Mouse (Mus musculus) left cerebral cortex, postnatal 4 days (tissue): ENCODE results near the gene Lrfn3. TPM values are rescaled to one million over a fixed set of nuclear protein-coding genes. Genes with fewer than 3 reads are reported as not detected.

Experiments
- DNase-seq: peaks from one replicate; pipeline ENCODE4 v3.0.0-alpha.2; 2022
- intact Hi-C: fragments of 180-260 bp; cut with DNase I; formaldehyde crosslinking; loops from one replicate; pipeline ENCODE4 v1.15.1; 2025
- total RNA-seq, 2 experiments: library from RNA; stranded (reverse); gene quantifications; 2 replicates each; pipeline ENCODE4 v1.2.3; 2021

The Lrfn3 gene
- total RNA-seq, 2 experiments from 2014 or later = 46.3 to 50.7 TPM

- intact Hi-C loops = no loop called here
- no peak for DNase-seq
Measured at GRCm38 (mm10) chr7:30315559-30316529, 46.7 kb downstream of the Lrfn3 start.

GRCm38 (mm10) chr7:30314721-30315155 lies 47.8 kb downstream of the Lrfn3 start, which contains the start of gene Syne4:
Gene Syne4, plus strand, starts transcription at chr7:30314807.
- intact Hi-C loops = no loop called here
- DNase-seq = no peak

- no peak for DNase-seq
- intact Hi-C loops = no loop called here
Measured at GRCm38 (mm10) chr7:30313666-30314320, 48.8 kb downstream of the Lrfn3 start.

GRCm38 (mm10) chr7:30310136-30310535 lies 52.4 kb downstream of the Lrfn3 start:
- intact Hi-C loops = no loop called here
- DNase-seq = no peak

GRCm38 (mm10) chr7:30309395-30310129 lies 53.0 kb downstream of the Lrfn3 start:
- no peak for DNase-seq
- intact Hi-C loops = no loop called here

GRCm38 (mm10) chr7:30308076-30309005 lies 54.2 kb downstream of the Lrfn3 start, which contains the start of gene Alkbh6:
Gene Alkbh6, plus strand, starts transcription at chr7:30308717.
- DNase-seq = peak; percentile 94
- intact Hi-C loops = no loop called here

- intact Hi-C loops = no loop called here
- DNase-seq = no peak
Measured at GRCm38 (mm10) chr7:30306083-30306779, 56.3 kb downstream of the Lrfn3 start.

Other genes with a start within 250 kb of the Lrfn3 start
- gene Zfp382, start 240.8 kb downstream of the Lrfn3 start, total RNA-seq = 10 to 100 TPM; 33.0 to 33.9 TPM
- gene Zfp146, start 193.0 kb downstream of the Lrfn3 start, total RNA-seq = 10 to 100 TPM; 66.8 to 68.1 TPM
- gene Cox7a1, start 178.6 kb downstream of the Lrfn3 start, total RNA-seq = 1 to 10 TPM; 1.5 to 2.0 TPM
- gene Capns1, start 164.0 kb downstream of the Lrfn3 start, total RNA-seq = 100 to 1,000 TPM; 193 to 198 TPM
- gene Polr2i, start 130.8 kb downstream of the Lrfn3 start, total RNA-seq = 10 to 100 TPM; 94.9 to 96.9 TPM
- gene Tbcb, start 130.5 kb downstream of the Lrfn3 start, total RNA-seq = 100 to 1,000 TPM; 229 to 238 TPM
- gene Ovol3, start 127.0 kb downstream of the Lrfn3 start, total RNA-seq = not detected
- gene Thap8, start 82.7 kb downstream of the Lrfn3 start, total RNA-seq = under 1 TPM; 0.40 to 0.54 TPM
- 1 to 10 TPM; 5.0 to 5.5 TPM for gene Wdr62, start 82.4 kb downstream of the Lrfn3 start, total RNA-seq
- 100 to 1,000 TPM; 403 to 414 TPM for gene Clip3, start 71.0 kb downstream of the Lrfn3 start, total RNA-seq
- gene Alkbh6, start 54.1 kb downstream of the Lrfn3 start, total RNA-seq = 10 to 100 TPM; 42.0 to 44.2 TPM
- gene Syne4, start 48.0 kb downstream of the Lrfn3 start, total RNA-seq = 1 to 10 TPM; 6.9 to 8.3 TPM
- gene E130208F15Rik, start 41.0 kb downstream of the Lrfn3 start, total RNA-seq = under 1 TPM; 0.58 to 0.66 TPM
- 1 to 10 TPM; 7.1 to 7.4 TPM for gene Sdhaf1, start 38.9 kb downstream of the Lrfn3 start, total RNA-seq
- gene Tyrobp, start 51.0 kb upstream of the Lrfn3 start, total RNA-seq = 10 to 100 TPM; 10.4 to 11.0 TPM
- gene Hcst, start 57.1 kb upstream of the Lrfn3 start, total RNA-seq = not detected
- gene Nfkbid, start 59.0 kb upstream of the Lrfn3 start, total RNA-seq = 1 to 10 TPM; 2.1 to 3.0 TPM
- 100 to 1,000 TPM; 739 to 767 TPM for gene Aplp1, start 82.8 kb upstream of the Lrfn3 start, total RNA-seq
- gene Kirrel2, start 94.9 kb upstream of the Lrfn3 start, total RNA-seq = under 1 TPM; 0.26 to 0.56 TPM
- under 1 TPM in 1 of 2 experiments, not detected in 1; 0.08 TPM for gene Nphs1, start 95.5 kb upstream of the Lrfn3 start, total RNA-seq
- under 1 TPM in 1 of 2 experiments, not detected in 1; 0.66 TPM for gene Prodh2, start 130.8 kb upstream of the Lrfn3 start, total RNA-seq
- 100 to 1,000 TPM; 356 to 358 TPM for gene Arhgap33, start 172.3 kb upstream of the Lrfn3 start, total RNA-seq
- 1 to 10 TPM; 4.7 to 5.5 TPM for gene Hspb6, start 189.4 kb upstream of the Lrfn3 start, total RNA-seq
- 10 to 100 TPM in 1 of 2 experiments, 1 to 10 TPM in 1; 7.6 to 10.1 TPM for gene Proser3, start 189.5 kb upstream of the Lrfn3 start, total RNA-seq
- 10 to 100 TPM; 29.6 to 34.6 TPM for gene Lin37, start 197.1 kb upstream of the Lrfn3 start, total RNA-seq
- gene U2af1l4, start 200.5 kb upstream of the Lrfn3 start, total RNA-seq = 10 to 100 TPM; 50.6 to 56.7 TPM
- gene Gm49396, start 200.6 kb upstream of the Lrfn3 start, total RNA-seq = 1 to 10 TPM; 5.9 to 6.3 TPM
- 10 to 100 TPM; 78.5 to 81.4 TPM for gene Psenen, start 200.9 kb upstream of the Lrfn3 start, total RNA-seq
- gene Igflr1, start 202.7 kb upstream of the Lrfn3 start, total RNA-seq = 1 to 10 TPM; 3.1 to 3.6 TPM
- gene Kmt2b, start 226.0 kb upstream of the Lrfn3 start, total RNA-seq = 10 to 100 TPM; 69.9 to 79.7 TPM
- not detected for gene Zbtb32, start 236.1 kb upstream of the Lrfn3 start, total RNA-seq